Mouse (Mus musculus) limb, embryonic 14.5 days (tissue): ENCODE measurements at regions not wholly inside any gene's neighbourhood (a gene's known extent, or its start where the extent isn't known, plus 50 kb on each side); places are given as distances from the start of the nearest gene placed in this dataset.
A peak's percentile ranks its signal among the peaks of the same experiment; 100 is the strongest.

ENCODE experiments used
- ATAC-seq: fragments of 200-750 bp; cut with Nextera tagmentation; 2 replicates; pipeline ENCODE4 v1.8.0; 2017; ENCODE audit warnings: low read depth, moderate number of reproducible peaks, moderate TSS enrichment; ENCODE audit not compliant: low FRiP score
- DNase-seq: peaks from one replicate; pipeline ENCODE4 v3.0.0-alpha.2; 2015; ENCODE audit warnings: low spot score
- H3K27ac ChIP-seq: fragments of 300-500 bp; sonication (generic); replicated peaks from 2 replicates; pipeline ENCODE4 v1.5.1; 2014; ENCODE audit warnings: low read depth, mild to moderate bottlenecking, low read length, moderate library complexity, mixed read lengths
- H3K27me3 ChIP-seq: fragments of 300-500 bp; sonication (generic); 2 replicates; pipeline ENCODE4 v1.6.1; 2014; ENCODE audit warnings: low read length, mixed read lengths; ENCODE audit not compliant: control insufficient read depth, insufficient read depth
- H3K36me3 ChIP-seq: fragments of 300-500 bp; sonication (generic); 2 replicates; pipeline ENCODE4 v1.6.1; 2014; ENCODE audit warnings: mild to moderate bottlenecking, low read length, moderate library complexity, mixed read lengths; ENCODE audit not compliant: control insufficient read depth, insufficient read depth
- H3K4me1 ChIP-seq: fragments of 300-500 bp; sonication (generic); 2 replicates; pipeline ENCODE4 v1.6.1; 2014; ENCODE audit warnings: antibody characterized with exemption, low read length, mixed read lengths; ENCODE audit not compliant: control insufficient read depth, insufficient read depth
- H3K4me2 ChIP-seq: fragments of 300-500 bp; sonication (generic); replicated peaks from 2 replicates; pipeline ENCODE4 v1.6.1; 2014; ENCODE audit warnings: low read depth, mild to moderate bottlenecking, low read length, moderate library complexity; ENCODE audit not compliant: severe bottlenecking
- H3K4me3 ChIP-seq: fragments of 300-500 bp; sonication (generic); replicated peaks from 2 replicates; pipeline ENCODE4 v1.5.1; 2014; ENCODE audit warnings: low read length
- H3K9ac ChIP-seq: fragments of 300-500 bp; sonication (generic); 2 replicates; pipeline ENCODE4 v1.6.1; 2014; ENCODE audit warnings: mild to moderate bottlenecking, low read depth, low read length, moderate library complexity; ENCODE audit not compliant: severe bottlenecking
- H3K9me3 ChIP-seq: fragments of 300-500 bp; sonication (generic); 2 replicates; pipeline ENCODE4 v1.6.1; 2016; ENCODE audit warnings: low read length; ENCODE audit not compliant: control insufficient read depth
- POLR2A ChIP-seq: fragments of 200-500 bp; IDR thresholded peaks from 2 replicates; pipeline ENCODE4 v1.8.0; 2012; ENCODE audit warnings: inconsistent platforms, mild to moderate bottlenecking, moderate library complexity, borderline replicate concordance; ENCODE audit not compliant: insufficient read depth, insufficient read length; ENCODE audit errors: extremely low read depth
- WGBS: fragments of 180-500 bp; shearing (Covaris S2); extraction: QIAGEN DNeasy Blood & Tissue Kit; methylation state at CpG from one replicate; pipeline ENCODE4 v1.1.7; 2014; 5-methylcytosine and 5-hydroxymethylcytosine counted together

DNA sequence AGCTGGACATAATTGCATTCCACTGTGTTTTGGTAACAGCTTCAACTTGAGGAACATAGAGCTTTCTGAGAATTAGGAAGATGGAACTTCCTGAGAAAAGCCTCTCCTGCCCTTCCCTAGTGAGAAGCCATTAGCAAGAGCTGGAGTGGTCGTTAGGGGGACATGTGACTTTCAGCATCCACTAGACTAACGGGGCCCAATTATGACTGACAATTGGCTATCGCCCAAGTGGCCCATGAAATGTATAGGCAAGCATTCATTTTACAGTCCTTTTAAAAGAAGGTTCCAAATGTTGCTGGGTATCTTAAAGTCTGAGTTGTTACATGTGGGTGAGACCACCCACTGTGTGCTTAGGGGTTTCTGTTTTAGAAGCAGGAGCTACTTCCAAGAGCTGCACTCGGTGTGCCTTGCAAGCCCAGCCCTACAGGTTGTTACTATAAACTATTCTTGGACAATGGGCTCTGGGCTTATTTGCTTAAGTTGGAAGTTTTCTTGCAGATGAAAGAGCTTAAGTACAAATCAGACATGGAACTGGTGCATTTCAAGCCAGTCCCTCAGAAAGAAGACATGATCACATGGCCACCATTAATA lies 183.1 kb upstream of the Cxcl12 start:
- DNase-seq (peak; percentile 63), ATAC-seq (peak; percentile 69)
- no peaks in the 10 kb centered on the region for H3K27me3 ChIP-seq
- peaks cover 16% of the 10 kb centered on the region for H3K4me1 ChIP-seq
- no peak overlapping the region for H3K4me2 ChIP-seq
- H3K9ac ChIP-seq = no peak overlapping the region
- TF ChIP-seq POLR2A = no peak
- H3K4me3 ChIP-seq = no peak overlapping the region
- H3K27ac ChIP-seq = no peak overlapping the region
- no peaks in the 10 kb centered on the region for H3K9me3 ChIP-seq
- WGBS = 30% methylated on average over 4 of the region's 4 CpGs
- H3K36me3 ChIP-seq = no peaks in the 10 kb centered on the region

GRCm38 (mm10) chr6:116986266-116987000 lies 181.9 kb upstream of the Cxcl12 start:
- no peak overlapping the region for H3K4me3 ChIP-seq
- H3K27ac ChIP-seq = no peak overlapping the region
- ATAC-seq = no peak

DNA sequence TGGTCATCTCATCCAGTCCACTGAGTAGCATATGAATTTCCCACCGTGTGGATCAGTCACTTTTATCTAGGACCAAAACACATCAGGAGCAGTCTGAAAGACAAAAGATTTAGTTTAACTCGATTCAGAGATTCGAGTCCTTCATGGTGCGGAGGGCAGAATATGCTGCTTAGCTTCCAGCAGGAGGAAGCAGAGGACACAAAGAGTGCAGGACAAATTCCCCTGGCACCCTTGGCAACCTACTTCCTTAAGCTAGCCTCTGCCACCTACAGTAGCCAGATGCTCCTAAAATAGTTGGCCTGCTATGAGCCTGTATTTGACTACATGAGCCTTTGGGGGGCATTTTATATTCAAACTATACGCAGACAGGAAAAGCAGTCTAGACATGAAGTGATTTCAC lies 181.1 kb upstream of the Cxcl12 start:
- Histone ChIP-seq H3K27me3 (no peaks in the 10 kb centered on the region), H3K9ac (no peak overlapping the region), H3K27ac (no peak overlapping the region), H3K4me2 (no peak overlapping the region), H3K4me3 (no peak overlapping the region), H3K36me3 (no peaks in the 10 kb centered on the region), H3K9me3 (no peaks in the 10 kb centered on the region), H3K4me1 (peaks cover 16% of the 10 kb centered on the region)
- DNase-seq (no peak), ATAC-seq (no peak)
- TF ChIP-seq POLR2A = no peak
- 80% methylated on average over 5 of the region's 5 CpGs for WGBS

More at GRCm38 (mm10) chr6:116986266-116987000, 181.9 kb upstream of the Cxcl12 start:
- Histone ChIP-seq H3K27me3 (no peaks in the 10 kb centered on the region), H3K36me3 (no peaks in the 10 kb centered on the region), H3K9me3 (no peaks in the 10 kb centered on the region), H3K4me2 (no peak overlapping the region), H3K4me1 (peaks cover 16% of the 10 kb centered on the region), H3K9ac (no peak overlapping the region)
- 57% methylated on average over 10 of the region's 10 CpGs for WGBS
- DNase-seq = no peak
- no peak for TF ChIP-seq POLR2A

GRCm38 (mm10) chr6:116998948-116999682 lies 169.2 kb upstream of the Cxcl12 start:
- TF ChIP-seq POLR2A = no peak
- H3K36me3 ChIP-seq = no peaks in the 10 kb centered on the region
- no peak for ATAC-seq
- H3K9me3 ChIP-seq = no peaks in the 10 kb centered on the region
- no peak overlapping the region for H3K27ac ChIP-seq
- DNase-seq = no peak
- 68% methylated on average over 9 of the region's 9 CpGs for WGBS
- H3K9ac ChIP-seq = no peak overlapping the region
- H3K4me3 ChIP-seq = no peak overlapping the region
- H3K4me1 ChIP-seq = peaks cover 11% of the 10 kb centered on the region; the same call in 1 of the 2 replicates
- no peaks in the 10 kb centered on the region for H3K27me3 ChIP-seq
- H3K4me2 ChIP-seq = no peak overlapping the region

DNA sequence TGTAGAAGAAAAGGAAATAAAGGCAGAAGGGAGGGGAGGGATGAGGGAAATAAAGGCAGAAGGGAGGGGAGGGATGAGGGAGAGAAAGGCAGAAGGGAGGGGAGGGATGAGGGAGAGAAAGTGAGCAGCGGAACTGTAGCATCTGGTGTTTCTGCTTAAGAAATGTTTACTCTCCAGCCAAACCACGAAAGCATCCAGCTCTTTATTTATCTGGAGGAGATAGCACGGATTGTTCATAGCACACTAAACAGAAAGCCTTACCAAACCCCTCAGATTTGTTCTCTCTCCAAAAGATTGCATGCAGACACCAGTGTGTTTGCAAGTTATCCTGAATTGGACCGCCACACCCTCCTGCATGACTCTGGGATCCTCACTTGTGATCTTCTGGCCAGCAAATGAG lies 168.4 kb upstream of the Cxcl12 start:
- no peaks in the 10 kb centered on the region for H3K9me3 ChIP-seq
- ATAC-seq = no peak
- no peak overlapping the region for H3K9ac ChIP-seq
- no peak overlapping the region for H3K4me3 ChIP-seq
- no peaks in the 10 kb centered on the region for H3K27me3 ChIP-seq
- no peak overlapping the region for H3K4me2 ChIP-seq
- peak; percentile 12 for DNase-seq
- peaks cover 8% of the 10 kb centered on the region; the same call in 1 of the 2 replicates for H3K4me1 ChIP-seq
- no peak for TF ChIP-seq POLR2A
- 68% methylated on average over 4 of the region's 4 CpGs for WGBS
- H3K27ac ChIP-seq = no peak overlapping the region
- H3K36me3 ChIP-seq = no peaks in the 10 kb centered on the region
